Mouse (Mus musculus): ENCODE data around the gene Thap11. TPM values are rescaled to one million over a fixed set of nuclear protein-coding genes. Genes with fewer than 3 reads are reported as not detected.

The Thap11 gene
- polyA plus RNA-seq, 1 experiment = 47.1 TPM

- DNase-seq (ENCODE audit: extremely low spot score in 1 of 2, low spot score in 1 of 2) = peak; percentile 74 to 95
These were observed 45.4 kb downstream of the Thap11 start, which contains the start of gene Pskh1 for GRCm38 (mm10) chr8:105900180-105900940. Pskh1 (plus strand) TSS chr8:105900441.

GRCm38 (mm10) chr8:105900941-105901616 is 46.1 kb downstream of the Thap11 start:
- DNase-seq (ENCODE audit: extremely low spot score in 1 of 2, low spot score in 1 of 2) = no peak

Other genes starting within 250 kb of the Thap11 start
- 52.0 and 52.1 TPM in 2 replicates for gene Ripor1, start 249.9 kb upstream of the Thap11 start, polyA plus RNA-seq (2012; rRNA removed)
- gene Ctcf, start 218.6 kb upstream of the Thap11 start, polyA plus RNA-seq (2012; rRNA removed) = 34.9 and 37.1 TPM in 2 replicates
- gene Agrp, start 217.7 kb upstream of the Thap11 start, polyA plus RNA-seq (2012; rRNA removed) = 0.25 and 0.36 TPM in 2 replicates
- gene Carmil2, start 168.9 kb upstream of the Thap11 start, polyA plus RNA-seq (2012; rRNA removed) = 33.6 and 37.2 TPM in 2 replicates
- 42.5 and 46.0 TPM in 2 replicates for gene Acd, start 154.0 kb upstream of the Thap11 start, polyA plus RNA-seq (2012; rRNA removed)
- gene Pard6a, start 154.0 kb upstream of the Thap11 start, polyA plus RNA-seq (2012; rRNA removed) = 49.5 and 57.0 TPM in 2 replicates
- gene 4933405L10Rik, start 147.5 kb upstream of the Thap11 start, polyA plus RNA-seq (2012; rRNA removed) = 0.38 and 0.92 TPM in 2 replicates
- 15.6 and 16.0 TPM in 2 replicates for gene Enkd1, start 146.9 kb upstream of the Thap11 start, polyA plus RNA-seq (2012; rRNA removed)
- 18.1 and 21.5 TPM in 2 replicates for gene Gfod2, start 96.5 kb upstream of the Thap11 start, polyA plus RNA-seq (2012; rRNA removed)
- 24.2 and 28.5 TPM in 2 replicates for gene Ranbp10, start 27.8 kb upstream of the Thap11 start, polyA plus RNA-seq (2012; rRNA removed)
- 0.17 TPM in 1 of 2 replicates, not detected in the other for gene Tsnaxip1, start 27.4 kb upstream of the Thap11 start, polyA plus RNA-seq (2012; rRNA removed)
- gene Cenpt, start 1.9 kb upstream of the Thap11 start, polyA plus RNA-seq (2012; rRNA removed) = 31.5 and 32.3 TPM in 2 replicates
- 79.7 and 94.9 TPM in 2 replicates for gene Nutf2, start 5.4 kb downstream of the Thap11 start, polyA plus RNA-seq (2012; rRNA removed)
- gene Edc4, start 25.7 kb downstream of the Thap11 start, polyA plus RNA-seq (2012; rRNA removed) = 71.6 and 78.3 TPM in 2 replicates
- gene Nrn1l, start 38.4 kb downstream of the Thap11 start, polyA plus RNA-seq (2012; rRNA removed) = 4.2 and 8.1 TPM in 2 replicates
- 13.3 TPM in 2 replicates for gene Pskh1, start 45.3 kb downstream of the Thap11 start, polyA plus RNA-seq (2012; rRNA removed)
- 4.5 and 4.9 TPM in 2 replicates for gene Ctrl, start 78.7 kb downstream of the Thap11 start, polyA plus RNA-seq (2012; rRNA removed)
- 115 and 125 TPM in 2 replicates for gene Psmb10, start 83.3 kb downstream of the Thap11 start, polyA plus RNA-seq (2012; rRNA removed)
- 75.1 and 75.6 TPM in 2 replicates for gene Lcat, start 88.2 kb downstream of the Thap11 start, polyA plus RNA-seq (2012; rRNA removed)
- 24.9 and 28.3 TPM in 2 replicates for gene Slc12a4, start 111.0 kb downstream of the Thap11 start, polyA plus RNA-seq (2012; rRNA removed)
- not detected in 2 replicates for gene Dpep3, start 124.3 kb downstream of the Thap11 start, polyA plus RNA-seq (2012; rRNA removed)
- gene Dus2, start 136.2 kb downstream of the Thap11 start, polyA plus RNA-seq (2012; rRNA removed) = 27.1 and 28.5 TPM in 2 replicates
- not detected in 2 replicates for gene Dpep2nb, start 150.8 kb downstream of the Thap11 start, polyA plus RNA-seq (2012; rRNA removed)
- 9.6 and 11.4 TPM in 2 replicates for gene Ddx28, start 156.8 kb downstream of the Thap11 start, polyA plus RNA-seq (2012; rRNA removed)
- 7.7 TPM in 2 replicates for gene Nfatc3, start 203.7 kb downstream of the Thap11 start, polyA plus RNA-seq (2012; rRNA removed)

Data from frontal cortex, adult 2 months (tissue).